Mouse (Mus musculus) brain, adult 2 months (tissue): Measurements from ENCODE around the gene Ranbp3l.

Experiments used
- DNase-seq: peaks from one replicate; pipeline ENCODE4 v3.0.0; 2011; ENCODE audit warnings: low read depth, low spot score

Ranbp3l gene

DNA sequence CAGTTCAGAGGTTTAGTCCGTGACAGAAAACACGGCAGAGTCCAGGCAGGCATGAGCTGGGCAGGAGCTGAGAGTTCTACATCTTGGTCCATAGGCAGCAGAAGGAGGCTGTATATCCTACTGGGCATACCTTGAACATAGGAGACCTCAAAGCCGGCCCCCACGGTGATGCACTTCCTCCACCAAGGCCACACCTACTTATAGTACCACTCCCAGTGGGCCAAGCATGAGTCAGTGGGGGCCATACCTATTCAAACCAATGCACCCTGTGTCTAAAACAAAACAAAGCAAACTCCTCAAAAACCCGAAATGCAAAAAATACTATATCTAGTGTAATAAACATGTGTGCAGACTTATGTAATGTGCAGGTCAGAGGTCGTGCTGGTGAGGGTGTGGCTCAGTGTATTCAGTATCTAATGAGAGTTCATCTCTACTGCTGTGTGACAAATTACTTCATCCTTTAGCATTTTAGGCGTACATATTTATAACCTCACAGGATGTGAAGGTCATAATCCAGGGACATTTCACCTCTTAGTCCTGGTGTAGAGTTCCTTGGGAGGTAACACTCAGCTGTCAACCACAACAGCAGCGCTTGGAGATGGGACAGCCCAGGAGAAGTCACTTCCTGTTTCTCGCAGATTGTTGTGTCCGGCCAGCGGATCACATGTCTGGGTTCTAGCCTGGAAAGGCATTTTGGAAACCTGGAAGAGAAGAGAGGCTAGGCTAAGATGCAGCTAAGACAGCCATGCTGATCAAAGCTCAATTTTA, 126.0 kb downstream of the Ranbp3l start:
- no peak for DNase-seq

DNA sequence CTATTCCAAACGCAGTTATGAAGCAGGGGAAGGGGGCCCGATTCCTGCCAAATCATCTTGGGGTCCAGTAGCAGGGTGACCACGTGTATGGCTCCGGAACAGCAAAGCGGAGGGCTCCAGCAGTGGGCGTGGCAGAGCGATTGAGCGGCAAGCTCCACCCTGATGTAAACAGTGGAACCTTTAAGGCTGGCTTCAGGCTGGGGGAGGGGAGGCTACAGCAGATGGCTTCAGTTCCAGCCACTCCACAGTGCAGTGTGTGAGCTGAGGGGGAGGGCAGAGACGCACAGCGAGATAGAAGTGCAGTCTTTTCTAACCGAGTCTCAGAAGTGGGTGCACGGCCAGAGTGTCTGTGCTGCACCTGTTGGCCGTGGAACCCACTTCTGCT, 126.6 kb downstream of the Ranbp3l start:
- peak; percentile 82 for DNase-seq

DNA sequence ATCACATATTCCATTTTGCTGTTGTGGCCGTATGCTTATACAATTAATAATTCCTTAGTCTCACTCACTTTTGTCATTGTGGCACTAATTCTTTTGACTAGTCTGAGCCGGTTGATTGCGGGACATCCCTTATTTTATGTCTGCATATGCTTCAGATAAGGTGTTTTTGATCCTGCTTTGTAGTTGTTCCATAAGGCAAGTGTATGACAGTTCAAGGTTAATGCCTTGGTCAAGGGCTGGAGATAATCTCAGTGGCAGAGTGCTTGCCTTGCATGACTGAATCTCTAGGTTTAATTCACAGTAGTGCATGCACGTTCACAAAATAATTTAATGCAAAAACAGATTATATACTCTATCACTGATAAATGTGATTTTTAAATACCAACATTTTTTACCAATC, 129.1 kb downstream of the Ranbp3l start:
- no peak for DNase-seq

- peak; percentile 18 for DNase-seq
These were observed 132.8 kb downstream of the Ranbp3l start for GRCm38 (mm10) chr15:9100446-9101077.

- no peak for DNase-seq
These were observed 138.7 kb downstream of the Ranbp3l start for GRCm38 (mm10) chr15:9106303-9107074.

DNA sequence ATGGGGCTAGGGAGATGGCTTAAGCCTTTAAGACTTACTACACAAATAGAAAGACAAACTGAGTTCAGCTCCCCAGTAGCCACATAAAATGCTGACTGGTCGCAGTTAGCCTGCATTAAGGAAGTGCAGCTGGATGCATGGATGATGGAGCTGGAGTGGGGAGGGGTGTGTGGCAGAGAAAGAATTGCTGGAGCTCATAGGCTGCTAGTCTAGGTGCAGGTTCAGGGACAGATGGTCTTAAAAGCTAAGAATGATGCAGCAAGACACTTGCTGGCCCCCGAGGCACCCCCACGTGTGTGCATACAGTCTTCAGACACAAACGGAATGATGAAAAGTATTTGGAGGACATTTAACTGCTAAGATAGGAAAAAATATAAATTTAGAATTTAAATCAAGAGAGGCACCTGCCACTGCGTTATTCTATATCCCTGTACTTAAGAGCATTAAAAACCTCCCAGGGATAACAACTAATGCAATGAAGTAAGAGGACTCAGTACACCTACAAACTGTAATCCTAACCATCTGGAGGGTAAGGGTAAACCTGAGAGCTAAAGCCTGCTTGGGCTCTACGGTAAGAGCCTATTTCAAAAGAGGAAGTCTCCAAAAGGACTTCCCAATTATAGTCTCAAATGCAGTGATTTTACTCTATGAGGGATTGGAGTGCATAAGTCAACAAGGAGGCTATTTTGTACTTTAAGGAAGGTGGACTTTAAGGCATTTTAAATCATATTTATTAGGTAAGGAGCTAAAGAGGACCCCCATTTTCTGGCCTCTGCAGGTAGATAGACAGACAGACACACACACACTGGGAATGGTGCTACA, 143.0 kb downstream of the Ranbp3l start:
- no peak for DNase-seq

DNA sequence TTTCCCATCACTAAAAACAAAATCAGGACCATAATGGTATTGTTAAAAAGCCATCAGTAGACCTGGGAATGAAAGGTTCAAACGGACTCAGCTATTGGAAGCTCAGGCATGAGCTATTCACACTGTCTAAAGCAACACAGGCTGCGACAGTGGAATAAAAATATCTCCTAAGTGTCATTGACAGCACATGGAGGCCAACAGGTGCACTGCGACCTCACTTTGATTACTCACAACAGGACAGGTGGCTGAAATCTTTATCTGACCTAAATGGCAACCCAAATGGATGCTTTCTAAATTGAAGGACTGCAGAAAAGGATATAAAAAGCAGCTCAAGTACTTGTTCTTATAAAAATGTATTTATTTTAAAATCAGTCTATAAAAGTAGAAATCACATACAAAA, 143.9 kb downstream of the Ranbp3l start:
- no peak for DNase-seq

- no peak for DNase-seq
These were observed 145.8 kb downstream of the Ranbp3l start for GRCm38 (mm10) chr15:9113556-9113955.

- DNase-seq: no peak
These were observed 146.4 kb downstream of the Ranbp3l start for GRCm38 (mm10) chr15:9114131-9114530.

- DNase-seq: no peak
These were observed 146.8 kb downstream of the Ranbp3l start for GRCm38 (mm10) chr15:9114599-9114998.
